ENCODE assay signal across 8 mouse cellular contexts in the genomic region with DNA sequence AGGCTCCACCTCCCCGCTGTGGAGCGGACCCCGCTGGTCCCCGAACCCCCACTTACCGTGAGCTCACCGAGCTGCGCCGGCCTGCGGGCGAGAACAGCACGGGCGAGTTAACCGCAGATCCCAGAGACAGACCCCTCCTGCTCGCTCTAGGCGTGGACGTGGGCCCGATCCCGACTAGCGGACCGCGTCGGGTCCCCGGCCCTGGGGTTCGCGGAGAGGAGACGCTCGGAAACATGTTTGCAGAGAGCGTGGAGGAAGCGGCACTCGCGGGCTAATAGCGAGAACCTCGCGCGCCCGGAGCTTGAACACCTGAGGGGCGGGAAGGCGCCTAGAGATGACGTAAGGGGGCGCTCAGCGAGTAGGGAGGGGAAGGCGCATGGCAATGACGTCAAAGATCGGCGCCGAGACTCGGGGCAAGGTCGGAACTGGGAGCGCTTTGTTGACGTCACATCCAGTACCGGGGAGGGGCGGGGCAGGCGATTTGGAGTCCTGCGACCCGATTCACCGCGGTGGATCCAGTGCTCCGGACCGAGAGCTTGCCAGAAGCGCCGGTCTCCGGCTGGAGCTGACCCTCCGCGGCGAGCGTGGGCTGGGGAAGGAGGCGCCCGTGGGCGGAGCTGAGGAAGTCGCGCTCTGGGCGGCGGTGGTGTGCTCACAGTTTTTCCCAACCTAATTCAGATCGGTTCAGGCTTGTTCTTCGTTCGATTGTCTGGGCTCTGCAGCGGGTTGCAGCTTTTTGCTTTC. TPM values are rescaled to one million over a fixed set of nuclear protein-coding genes. Genes with fewer than 3 reads are reported as not detected.
DNase-seq lines count a peak whose midpoint lies in the region; ATAC-seq and TF ChIP-seq lines count a peak whose summit lies in the region.

A gene (minus strand): TSS at position 324 of the 744 bp plus-strand sequence.

- TF ChIP-seq POLR2A in MEL (IDR thresholded peaks at IDR 0.05; ENCODE audit: control insufficient read depth in 1 of 2, insufficient read depth in 1 of 2, low read depth in 1 of 2, low read length in 2 of 2, poor library complexity in 1 of 2): peak; percentile 61 to 87
- TF ChIP-seq POLR2A in cerebellum, adult 2 months (IDR thresholded peaks at IDR 0.05; ENCODE audit: borderline replicate concordance, insufficient read depth, low read length): peak; percentile 94

- no peak for TF ChIP-seq EP300 in MEL (IDR thresholded peaks at IDR 0.05; ENCODE audit: low read depth in 1 of 2, low read length in 2 of 2)

- H3K9me3 ChIP-seq in MEL (replicated peaks; ENCODE audit: insufficient read depth, low read length): no peaks in the 10 kb centered on the region
- no peaks in the 10 kb centered on the region for H3K9me3 ChIP-seq in forebrain, postnatal 0 days (ENCODE audit: low read length)
- H3K9me3 ChIP-seq in lung, embryonic 15.5 days: no peaks in the 10 kb centered on the region

- H3K36me3 ChIP-seq in MEL (ENCODE audit: control insufficient read depth in 1 of 2, insufficient read depth in 2 of 2, low read length in 2 of 2): peaks cover 3 to 4% of the 10 kb centered on the region in 2 experiments; a peak in 3 of 4 replicates
- peaks cover 26% of the 10 kb centered on the region for H3K36me3 ChIP-seq in forebrain, postnatal 0 days (ENCODE audit: insufficient read depth)
- H3K36me3 ChIP-seq in lung, embryonic 15.5 days: peaks cover 23% of the 10 kb centered on the region

- no peak for TF ChIP-seq RAD21 in MEL (IDR thresholded peaks at IDR 0.05; ENCODE audit: low read depth, low read length)

- peak within 1 kb of the TSS; percentile 89 for H3K9ac ChIP-seq in MEL (ENCODE audit: control insufficient read depth, low read depth, low read length, poor library complexity, severe bottlenecking)
- peak within 1 kb of the TSS; percentile 61 for H3K9ac ChIP-seq in forebrain, postnatal 0 days
- peak within 1 kb of the TSS; percentile 92 for H3K9ac ChIP-seq in lung, embryonic 15.5 days

- WGBS in cerebellum, adult 2 months: under 1% methylated on average over 77 of the region's 77 CpGs
- under 1% methylated on average over 77 of the region's 77 CpGs for WGBS in forebrain, postnatal 0 days
- WGBS in lung, embryonic 15.5 days: under 1% methylated on average over 77 of the region's 77 CpGs

- H3K4me2 ChIP-seq in forebrain, postnatal 0 days (ENCODE audit: low read depth): peak within 1 kb of the TSS; percentile 85
- H3K4me2 ChIP-seq in lung, embryonic 15.5 days: peak within 1 kb of the TSS; percentile 90

- H3K4me3 ChIP-seq in MEL (ENCODE audit: control insufficient read depth in 1 of 2, insufficient read depth in 1 of 2, low read depth in 2 of 2, low read length in 2 of 2): peak within 1 kb of the TSS; percentile 83 to 85
- H3K4me3 ChIP-seq in cerebellum, adult 2 months (replicated peaks; ENCODE audit: insufficient read depth, low read depth, low read length): peak within 1 kb of the TSS; percentile 80
- peak within 1 kb of the TSS; percentile 95 for H3K4me3 ChIP-seq in forebrain, postnatal 0 days (ENCODE audit: low read depth, low read length)
- H3K4me3 ChIP-seq in lung, embryonic 15.5 days: peak within 1 kb of the TSS; percentile 99

- H3K27ac ChIP-seq in MEL (ENCODE audit: control insufficient read depth, low read depth, low read length): peak within 1 kb of the TSS; percentile 60
- H3K27ac ChIP-seq in cerebellum, adult 2 months (ENCODE audit: insufficient read depth, low read length): peak within 1 kb of the TSS; percentile 75
- peak within 1 kb of the TSS; percentile 82 for H3K27ac ChIP-seq in forebrain, postnatal 0 days (ENCODE audit: low read depth, low read length)
- peak within 1 kb of the TSS; percentile 86 for H3K27ac ChIP-seq in lung, embryonic 15.5 days

- TF ChIP-seq CTCF in MEL (IDR thresholded peaks at IDR 0.05 in 2 of 3, conservative IDR thresholded peaks at IDR 0.05 in 1 of 3; ENCODE audit: control insufficient read depth in 1 of 3, insufficient read depth in 1 of 3, low read depth in 2 of 3, low read length in 3 of 3, poor library complexity in 1 of 3, severe bottlenecking in 1 of 3): no peak
- TF ChIP-seq CTCF in cerebellum, adult 2 months (IDR thresholded peaks at IDR 0.05; ENCODE audit: borderline replicate concordance, insufficient read depth, low read depth, low read length): no peak
- no peak; the same call in 1 of the 2 replicates for TF ChIP-seq CTCF in forebrain, postnatal 0 days (IDR thresholded peaks at IDR 0.05; ENCODE audit: low read depth)

- peak; percentile 92 for ATAC-seq in forebrain, postnatal 0 days
- ATAC-seq in lung, embryonic 15.5 days (ENCODE audit: borderline replicate concordance, extremely low read depth, low FRiP score, low TSS enrichment): peak; percentile 84

- peaks cover 17% of the 10 kb centered on the region for H3K79me2 ChIP-seq in MEL (ENCODE audit: control insufficient read depth, insufficient read depth, low read length, poor library complexity)

- H3K27me3 ChIP-seq in MEL (ENCODE audit: control insufficient read depth in 1 of 2, insufficient read depth in 2 of 2, low read length in 2 of 2): no peaks in the 10 kb centered on the region
- no peaks in the 10 kb centered on the region for H3K27me3 ChIP-seq in cerebellum, adult 2 months (ENCODE audit: control insufficient read depth, insufficient read depth, low read length)
- H3K27me3 ChIP-seq in forebrain, postnatal 0 days (ENCODE audit: insufficient read depth, low read length): no peaks in the 10 kb centered on the region
- H3K27me3 ChIP-seq in lung, embryonic 15.5 days: no peaks in the 10 kb centered on the region

- H3K4me1 ChIP-seq in MEL (ENCODE audit: control insufficient read depth in 1 of 2, insufficient read depth in 2 of 2, low read length in 2 of 2): peaks cover 3% of the 10 kb centered on the region in 2 experiments; a peak in 1 of 4 replicates
- H3K4me1 ChIP-seq in cerebellum, adult 2 months (ENCODE audit: control insufficient read depth, insufficient read depth, low read length): peaks cover 3% of the 10 kb centered on the region; the same call in 1 of the 2 replicates
- peaks cover 10% of the 10 kb centered on the region; the same call in 1 of the 2 replicates for H3K4me1 ChIP-seq in forebrain, postnatal 0 days (ENCODE audit: insufficient read depth)
- H3K4me1 ChIP-seq in lung, embryonic 15.5 days: peaks cover 16% of the 10 kb centered on the region

- peak; percentile 99 for DNase-seq in MEL (ENCODE audit: low read depth, low spot score)
- DNase-seq in cerebellum, adult 2 months: peak; percentile 99 to 100
- peak; percentile 100 for DNase-seq in forebrain, postnatal 0 days
- peak; percentile 100 for DNase-seq in heart, postnatal 4 days
- DNase-seq in layer of hippocampus, adult 8-10 months (ENCODE audit: low spot score in 2 of 2): peak; percentile 98 to 100
- DNase-seq in ovary, adult 18-20 months (ENCODE audit: low spot score): peak; percentile 96
- peak; percentile 99 for DNase-seq in thymus, postnatal 0 days (ENCODE audit: low spot score)

TF ChIP-seq in MEL, 35 proteins besides CTCF, POLR2A, EP300 and RAD21 (continues in another document):
- TF ChIP-seq USF2 (IDR thresholded peaks at IDR 0.05; ENCODE audit: borderline replicate concordance in 1 of 2, insufficient read depth in 1 of 2, low read depth in 1 of 2, low read length in 2 of 2): no peak
- TF ChIP-seq E2F4 (IDR thresholded peaks at IDR 0.05; ENCODE audit: borderline replicate concordance, low read depth, low read length): peak; percentile 60; the same call in 1 of the 2 replicates
- no peak for TF ChIP-seq MAFK (IDR thresholded peaks at IDR 0.05; ENCODE audit: borderline replicate concordance, low read depth, low read length)
- no peak for TF ChIP-seq GATA1 (IDR thresholded peaks at IDR 0.05; ENCODE audit: low read depth, low read length)
- no peak for TF ChIP-seq GABPA (IDR thresholded peaks at IDR 0.05; ENCODE audit: low read depth, low read length)
- TF ChIP-seq ZNF384 (IDR thresholded peaks at IDR 0.05; ENCODE audit: low read depth, low read length): no peak
- TF ChIP-seq TAL1 (IDR thresholded peaks at IDR 0.05; ENCODE audit: low read length): no peak
- TF ChIP-seq ZKSCAN1 (IDR thresholded peaks at IDR 0.05; ENCODE audit: low read depth, low read length): no peak
- TF ChIP-seq MXI1 (IDR thresholded peaks at IDR 0.05; ENCODE audit: low read depth, low read length): peak; percentile 98
- no peak for TF ChIP-seq MYB (IDR thresholded peaks at IDR 0.05; ENCODE audit: low read depth, low read length)
- peak; percentile 22; the same call in 1 of the 2 replicates for TF ChIP-seq ZMIZ1 (IDR thresholded peaks at IDR 0.05; ENCODE audit: low read depth, low read length)
- TF ChIP-seq ELF1 (IDR thresholded peaks at IDR 0.05; ENCODE audit: low read depth, low read length): peak; percentile 83
- TF ChIP-seq MAZ (IDR thresholded peaks at IDR 0.05; ENCODE audit: low read depth, low read length): peak; percentile 82
- TF ChIP-seq NRF1 (IDR thresholded peaks at IDR 0.05; ENCODE audit: insufficient read depth, low read depth, low read length, poor library complexity, severe bottlenecking): no peak
- TF ChIP-seq POLR2AphosphoS2 (IDR thresholded peaks at IDR 0.05; ENCODE audit: low read length): no peak
- peak; percentile 62; the same call in 1 of the 2 replicates for TF ChIP-seq CHD2 (IDR thresholded peaks at IDR 0.05; ENCODE audit: low read length)
- TF ChIP-seq USF1 (IDR thresholded peaks at IDR 0.05; ENCODE audit: low read depth, low read length): no peak
- peak; percentile 95 for TF ChIP-seq HCFC1 (IDR thresholded peaks at IDR 0.05; ENCODE audit: low read depth, low read length)
- no peak for TF ChIP-seq CHD1 (IDR thresholded peaks at IDR 0.05; ENCODE audit: low read depth, low read length)
- TF ChIP-seq UBTF (IDR thresholded peaks at IDR 0.05; ENCODE audit: borderline replicate concordance, insufficient read depth, low read depth, low read length): no peak
- TF ChIP-seq POLR2AphosphoS5 (IDR thresholded peaks at IDR 0.05; ENCODE audit: borderline replicate concordance, low read depth, low read length): no peak
- no peak for TF ChIP-seq BHLHE40 (IDR thresholded peaks at IDR 0.05; ENCODE audit: borderline replicate concordance, low read depth, low read length)
- TF ChIP-seq JUND (IDR thresholded peaks at IDR 0.05; ENCODE audit: low read depth, low read length): no peak

RNA-seq across cellular contexts. Expression of the gene that starts here (rescaled TPM):
- total RNA-seq in MEL (2012; rRNA removed): 44.8 and 49.6 TPM in 2 replicates
- 10 to 100 TPM; 58.0 to 58.1 TPM for polyA plus RNA-seq in MEL (2012; ENCODE audit: insufficient read depth in 1 of 2, insufficient read length in 2 of 2, low read depth in 1 of 2, low replicate concordance in 2 of 2, missing spikeins in 1 of 2)
- polyA plus RNA-seq in cerebellum, adult 2 months (2012; rRNA removed): 21.8 and 23.4 TPM in 2 replicates
- 21.9 and 31.8 TPM in 2 replicates for total RNA-seq in forebrain, postnatal 0 days (2014; rRNA removed)
- polyA plus RNA-seq in forebrain, postnatal 0 days (2015; fragmentation: Nextera tagmentation; extraction: Ambion mirVana): 16.4 and 17.3 TPM in 2 replicates
- total RNA-seq in heart, postnatal 4 days (2021): 10 to 100 TPM; 20.1 to 21.5 TPM
- total RNA-seq in layer of hippocampus, adult 8-10 months (2022): 10 to 100 TPM; 23.0 to 24.4 (median 24.1) TPM
- 39.1 and 42.5 TPM in 2 replicates for polyA plus RNA-seq in lung, embryonic 15.5 days (2015; fragmentation: Nextera tagmentation; extraction: Ambion mirVana)
- polyA plus RNA-seq in thymus, postnatal 0 days (2015; fragmentation: Nextera tagmentation; extraction: Ambion mirVana): 25.4 and 26.2 TPM in 2 replicates

Comparison
In these comparisons a context has a peak if more than half of its experiments do, and no peak if none do; other contexts are left out.
1. Peak in every context shown above with its lines: DNase-seq, ATAC-seq, H3K4me3 ChIP-seq and H3K27ac ChIP-seq.